Mouse (Mus musculus) mesoderm, embryonic 11.5 days (tissue): ENCODE results near the gene Pbx4.

Experiments
- DNase-seq: peaks from one replicate; pipeline ENCODE4 v3.0.0-alpha.2; 2012; ENCODE audit warnings: low read depth, low spot score

Pbx4 gene

DNA sequence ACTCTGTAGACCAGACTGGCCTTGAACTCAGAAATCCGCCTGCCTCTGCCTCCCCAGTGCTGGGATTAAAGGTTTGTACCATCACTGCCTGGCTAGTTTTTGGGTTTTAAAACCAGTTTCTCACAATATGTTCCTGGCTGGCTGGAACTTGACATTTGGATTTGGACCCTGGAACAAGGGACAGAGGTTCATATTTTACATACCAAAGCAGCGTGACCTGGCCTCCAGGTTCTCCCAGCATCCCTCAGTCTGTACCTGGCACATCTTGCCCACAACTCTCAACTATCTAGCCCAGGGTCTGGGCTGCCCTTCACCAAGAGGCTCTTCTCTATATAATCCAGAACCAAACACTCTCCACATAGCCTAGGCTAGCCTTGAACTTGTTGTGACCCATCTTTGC is 67.6 kb downstream of the Pbx4 start:
- no peak for DNase-seq

GRCm38 (mm10) chr8:69900895-69901451 is 68.7 kb downstream of the Pbx4 start:
- DNase-seq, result no peak

GRCm38 (mm10) chr8:69901484-69902162 is 69.3 kb downstream of the Pbx4 start:
- peak; percentile 99 for DNase-seq

- DNase-seq, result no peak
Measured at GRCm38 (mm10) chr8:69902163-69903062, 70.1 kb downstream of the Pbx4 start, which contains the start of the genes Tssk6, Ndufa13 and Yjefn3. Gene Tssk6 (plus strand): TSS chr8:69902184. Gene Ndufa13 (minus strand): TSS chr8:69902558. Gene Yjefn3 (minus strand): TSS chr8:69902712.

GRCm38 (mm10) chr8:69903063-69903542 is 70.8 kb downstream of the Pbx4 start:
- peak; percentile 100 for DNase-seq

- DNase-seq, result no peak
Measured at GRCm38 (mm10) chr8:69904096-69904495, 71.8 kb downstream of the Pbx4 start.

GRCm38 (mm10) chr8:69906260-69906659 is 74.0 kb downstream of the Pbx4 start:
- no peak for DNase-seq

- DNase-seq, result no peak
Measured at GRCm38 (mm10) chr8:69907106-69907505, 74.8 kb downstream of the Pbx4 start.

- DNase-seq, result no peak
Measured at GRCm38 (mm10) chr8:69911917-69912316, 79.6 kb downstream of the Pbx4 start.

GRCm38 (mm10) chr8:69912478-69913074 is 80.3 kb downstream of the Pbx4 start:
- DNase-seq, result no peak

- no peak for DNase-seq
Measured at GRCm38 (mm10) chr8:69914526-69914925, 82.2 kb downstream of the Pbx4 start.

DNA sequence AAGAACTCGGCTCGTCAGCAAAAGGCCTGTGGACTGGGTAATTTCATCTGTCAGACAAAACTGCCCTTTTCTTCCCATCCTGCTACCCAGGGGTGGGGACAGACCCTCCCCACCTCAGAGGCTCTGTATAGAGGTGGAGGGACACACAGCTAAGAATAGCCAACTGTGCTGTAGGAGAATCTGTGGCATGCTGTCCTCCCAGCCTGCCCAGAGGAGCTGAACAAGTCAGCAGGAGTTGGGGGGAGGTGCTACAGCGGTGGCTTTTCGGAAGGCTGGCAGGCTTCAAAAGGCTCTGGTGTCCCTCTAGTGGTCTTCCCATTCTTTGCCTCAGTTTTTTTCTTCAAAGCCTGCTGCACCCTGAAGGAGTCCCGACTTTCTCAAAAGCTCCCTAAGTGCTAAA is 83.5 kb downstream of the Pbx4 start:
- DNase-seq, result no peak

DNA sequence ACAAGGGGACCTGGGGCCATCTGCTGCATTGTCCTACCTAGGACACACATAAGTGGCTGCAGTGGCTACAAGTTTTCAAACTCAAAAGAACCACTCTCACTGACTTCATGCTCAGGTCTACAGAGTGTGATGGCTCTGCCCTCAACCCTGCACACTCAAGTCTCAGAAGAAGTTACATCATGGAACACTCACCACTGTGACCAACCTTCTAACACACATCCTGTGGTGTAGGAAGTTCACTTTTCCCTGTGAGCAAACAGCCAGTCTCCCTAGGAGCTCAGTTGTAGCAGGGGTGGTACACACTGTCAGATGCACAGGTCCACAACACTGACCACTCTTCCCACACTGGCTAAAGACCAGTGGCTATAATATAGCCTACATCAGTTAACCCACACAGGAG is 86.2 kb downstream of the Pbx4 start:
- DNase-seq, result no peak

DNA sequence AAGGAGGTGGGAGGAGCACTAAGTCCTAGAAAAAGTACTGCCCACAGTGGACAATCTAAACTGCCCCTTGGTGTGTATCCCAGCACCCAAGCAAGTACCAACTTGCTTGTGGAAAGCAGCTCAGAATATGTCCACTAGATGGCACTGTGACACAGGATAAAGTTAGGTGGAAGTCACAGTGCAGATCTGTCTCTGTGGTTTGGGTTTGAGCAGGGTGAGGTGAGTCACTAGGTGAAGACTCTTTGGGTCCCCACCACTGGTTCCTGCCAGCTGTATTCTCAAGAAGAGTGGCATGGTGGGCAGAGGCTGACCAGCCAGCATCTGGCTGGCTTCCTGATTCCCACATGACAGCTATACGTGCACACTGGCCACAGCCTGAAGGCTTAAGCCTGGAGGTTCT is 86.7 kb downstream of the Pbx4 start:
- DNase-seq, result peak; percentile 92

DNA sequence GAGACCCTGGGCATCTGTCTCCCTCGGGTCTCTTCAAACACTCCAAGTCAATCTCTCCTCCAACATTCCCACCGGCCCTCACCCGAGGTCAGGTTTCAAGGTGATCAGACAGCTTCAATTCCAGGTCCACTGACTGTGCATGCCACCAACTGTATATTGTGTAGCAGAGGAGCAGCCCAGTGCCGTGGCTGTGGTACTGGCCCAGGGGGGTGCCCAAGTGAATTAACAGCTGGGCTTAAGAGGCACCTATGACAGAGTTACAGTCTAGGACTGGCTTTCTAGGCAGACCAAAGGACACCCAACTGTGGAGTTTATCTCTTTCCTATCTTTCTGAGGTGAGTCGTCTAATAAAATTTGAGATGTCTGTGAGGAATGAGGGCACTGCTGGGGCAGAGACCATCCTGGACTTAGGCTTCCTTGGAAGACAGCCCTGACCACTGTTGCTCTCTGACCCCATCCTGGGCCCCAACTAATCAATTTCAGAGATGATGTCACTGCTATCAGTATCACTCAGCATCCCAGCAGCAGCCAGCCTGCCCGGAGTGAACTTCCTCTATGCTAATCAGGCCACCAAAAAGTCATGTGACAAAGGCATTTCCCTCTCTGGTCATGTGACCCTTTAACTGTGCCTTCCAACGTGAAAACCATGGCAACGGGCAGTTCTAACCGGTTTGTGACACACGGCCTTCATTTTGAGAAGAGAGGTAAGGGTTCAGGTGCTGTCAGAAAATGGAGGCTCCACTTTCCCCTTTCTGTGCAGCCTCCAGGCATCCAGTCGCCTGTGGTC is 87.8 kb downstream of the Pbx4 start:
- peak; percentile 81 for DNase-seq

GRCm38 (mm10) chr8:69921141-69921540 is 88.8 kb downstream of the Pbx4 start:
- DNase-seq, result no peak
